Mouse (Mus musculus) ES-CJ7 (cell line): ENCODE results near the gene Zfpl1.
"Not testable (repeated sequence)": the region's sequence is repeated elsewhere in the genome, so short reads cannot be mapped to it uniquely, and the experiment has no call there.

Experiments used
- DNase-seq: peaks from one replicate; pipeline ENCODE4 v3.0.0; 2011; ENCODE audit warnings: low read depth, low spot score

The Zfpl1 gene

GRCm38 (mm10) chr19:6058966-6059365, 25.8 kb downstream of the Zfpl1 start:
- DNase-seq: no peak

GRCm38 (mm10) chr19:6058513-6058912, 26.2 kb downstream of the Zfpl1 start:
- no peak for DNase-seq

- DNase-seq: peak; percentile 98
Observed at GRCm38 (mm10) chr19:6057313-6058096, 27.3 kb downstream of the Zfpl1 start, which contains the start of the genes Mrpl49 and Fau. Mrpl49 (minus strand) TSS chr19:6057785. Fau (plus strand) TSS chr19:6057844.

- DNase-seq: no peak
Observed at GRCm38 (mm10) chr19:6056696-6057095, 28.1 kb downstream of the Zfpl1 start.

- no peak for DNase-seq
Observed at GRCm38 (mm10) chr19:6054296-6054695, 30.5 kb downstream of the Zfpl1 start.

GRCm38 (mm10) chr19:6052516-6052915, 32.2 kb downstream of the Zfpl1 start:
- no peak for DNase-seq

GRCm38 (mm10) chr19:6048681-6049410, 35.9 kb downstream of the Zfpl1 start:
- no peak for DNase-seq

GRCm38 (mm10) chr19:6047899-6048166, 36.9 kb downstream of the Zfpl1 start:
- no peak for DNase-seq

- no peak for DNase-seq
Observed at GRCm38 (mm10) chr19:6047154-6047898, 37.4 kb downstream of the Zfpl1 start.

GRCm38 (mm10) chr19:6046294-6047153, 38.2 kb downstream of the Zfpl1 start, which contains the start of gene Syvn1:
Syvn1 (plus strand) TSS chr19:6046576.
- peak; percentile 94 for DNase-seq

- DNase-seq: no peak
Observed at GRCm38 (mm10) chr19:6045366-6046293, 39.1 kb downstream of the Zfpl1 start.

- DNase-seq: not testable (repeated sequence)
Observed at GRCm38 (mm10) chr19:6044102-6044501, 40.7 kb downstream of the Zfpl1 start.

- no peak for DNase-seq
Observed at GRCm38 (mm10) chr19:6042293-6042692, 42.5 kb downstream of the Zfpl1 start.

- no peak for DNase-seq
Observed at GRCm38 (mm10) chr19:6040002-6040401, 44.8 kb downstream of the Zfpl1 start.

- DNase-seq: no peak
Observed at GRCm38 (mm10) chr19:6038326-6038725, 46.4 kb downstream of the Zfpl1 start.

GRCm38 (mm10) chr19:6037695-6038094, 47.1 kb downstream of the Zfpl1 start:
- DNase-seq: no peak

GRCm38 (mm10) chr19:6035966-6036585, 48.7 kb downstream of the Zfpl1 start:
- no peak for DNase-seq
